Mouse (Mus musculus) neural tube, embryonic 12.5 days (tissue): Measurements from ENCODE around the gene Cpt1a. TPM values are rescaled to one million over a fixed set of nuclear protein-coding genes. Genes with fewer than 3 reads are reported as not detected.

ENCODE experiments used
- ATAC-seq: fragments of 200-750 bp; cut with Nextera tagmentation; 2 replicates; pipeline ENCODE4 v1.8.0; 2017; ENCODE audit warnings: low read depth, mild to moderate bottlenecking, moderate TSS enrichment, moderate library complexity; ENCODE audit not compliant: low FRiP score
- H3K27ac ChIP-seq: fragments of 300-500 bp; sonication (generic); 2 replicates; pipeline ENCODE4 v1.5.1; 2016
- H3K27me3 ChIP-seq: fragments of 300-500 bp; sonication (generic); replicated peaks from 2 replicates; pipeline ENCODE4 v1.6.1; 2016; ENCODE audit warnings: mild to moderate bottlenecking
- H3K36me3 ChIP-seq: fragments of 300-500 bp; sonication (generic); 2 replicates; pipeline ENCODE4 v1.6.1; 2016; ENCODE audit warnings: mild to moderate bottlenecking
- H3K4me1 ChIP-seq: fragments of 300-500 bp; sonication (generic); 2 replicates; pipeline ENCODE4 v1.6.1; 2016
- H3K4me2 ChIP-seq: fragments of 300-500 bp; sonication (generic); replicated peaks from 2 replicates; pipeline ENCODE4 v1.6.1; 2016; ENCODE audit warnings: mild to moderate bottlenecking
- H3K4me3 ChIP-seq: fragments of 300-500 bp; sonication (generic); 2 replicates; pipeline ENCODE4 v1.5.1; 2016
- H3K9ac ChIP-seq: fragments of 300-500 bp; sonication (generic); 2 replicates; pipeline ENCODE4 v1.6.1; 2016; ENCODE audit warnings: mild to moderate bottlenecking
- H3K9me3 ChIP-seq: fragments of 300-500 bp; sonication (generic); 2 replicates; pipeline ENCODE4 v1.6.1; 2016; ENCODE audit warnings: mild to moderate bottlenecking
- WGBS: fragments of 180-500 bp; shearing (Covaris S2); methylation state at CpG from one replicate; pipeline ENCODE4 v1.1.7; 2016; 5-methylcytosine and 5-hydroxymethylcytosine counted together
- polyA plus RNA-seq: library from polyadenylated mRNA; unstranded; fragments of >200 nt; fragmentation: Nextera tagmentation; extraction: Ambion mirVana; gene quantifications from 2 replicates; pipeline ENCODE4 v1.2.1, GENCODE M21; 2016

The Cpt1a gene
- polyA plus RNA-seq, 1 experiment from 2014 or later, result 10.6 TPM

DNA sequence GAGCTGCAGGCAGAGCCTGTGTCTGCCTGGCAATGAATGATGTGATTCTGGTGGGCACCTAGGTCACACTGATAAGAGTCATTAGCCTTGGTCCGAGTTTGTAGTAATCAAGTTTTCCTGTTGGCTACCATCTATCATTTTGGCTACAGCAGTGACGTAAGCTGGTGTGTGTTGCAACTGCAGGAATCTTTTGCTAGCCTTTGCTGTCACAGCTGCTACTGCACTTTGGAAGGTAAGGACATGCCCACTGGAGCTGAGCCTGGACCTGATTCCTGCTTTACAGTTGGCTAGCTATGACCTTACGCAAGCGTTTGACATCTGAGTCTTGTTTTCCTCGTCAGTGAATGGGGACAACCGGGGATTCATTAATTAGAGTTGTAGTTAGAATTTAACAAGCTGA, 11.1 kb downstream of the Cpt1a start:
- no peaks in the 10 kb centered on the region for H3K36me3 ChIP-seq
- ATAC-seq, result no peak
- no peaks in the 10 kb centered on the region for H3K9me3 ChIP-seq
- no peak overlapping the region for H3K27ac ChIP-seq
- WGBS, result 78% methylated on average over 6 of the region's 6 CpGs
- H3K9ac ChIP-seq, result no peak overlapping the region
- H3K27me3 ChIP-seq, result no peaks in the 10 kb centered on the region
- peaks cover 5% of the 10 kb centered on the region; the same call in 1 of the 2 replicates for H3K4me1 ChIP-seq
- H3K4me2 ChIP-seq, result no peak overlapping the region
- no peak overlapping the region for H3K4me3 ChIP-seq

GRCm38 (mm10) chr19:3333694-3334515, 11.8 kb downstream of the Cpt1a start:
- 69% methylated on average over 17 of the region's 17 CpGs for WGBS
- no peak overlapping the region for H3K27ac ChIP-seq

GRCm38 (mm10) chr19:3334550-3334949, 12.4 kb downstream of the Cpt1a start:
- H3K9ac ChIP-seq, result no peak overlapping the region
- H3K27ac ChIP-seq, result no peak overlapping the region
- no peaks in the 10 kb centered on the region for H3K9me3 ChIP-seq
- no peaks in the 10 kb centered on the region for H3K27me3 ChIP-seq
- no peak overlapping the region for H3K4me2 ChIP-seq
- ATAC-seq, result no peak
- peaks cover 5% of the 10 kb centered on the region; the same call in 1 of the 2 replicates for H3K4me1 ChIP-seq
- 89% methylated on average over 4 of the region's 4 CpGs for WGBS
- H3K4me3 ChIP-seq, result no peak overlapping the region
- no peaks in the 10 kb centered on the region for H3K36me3 ChIP-seq

More at GRCm38 (mm10) chr19:3333694-3334515, 11.8 kb downstream of the Cpt1a start:
- Histone ChIP-seq H3K4me3 (no peak overlapping the region), H3K9ac (no peak overlapping the region), H3K4me1 (peaks cover 5% of the 10 kb centered on the region; the same call in 1 of the 2 replicates), H3K27me3 (no peaks in the 10 kb centered on the region), H3K9me3 (no peaks in the 10 kb centered on the region), H3K4me2 (no peak overlapping the region), H3K36me3 (no peaks in the 10 kb centered on the region)
- no peak for ATAC-seq

DNA sequence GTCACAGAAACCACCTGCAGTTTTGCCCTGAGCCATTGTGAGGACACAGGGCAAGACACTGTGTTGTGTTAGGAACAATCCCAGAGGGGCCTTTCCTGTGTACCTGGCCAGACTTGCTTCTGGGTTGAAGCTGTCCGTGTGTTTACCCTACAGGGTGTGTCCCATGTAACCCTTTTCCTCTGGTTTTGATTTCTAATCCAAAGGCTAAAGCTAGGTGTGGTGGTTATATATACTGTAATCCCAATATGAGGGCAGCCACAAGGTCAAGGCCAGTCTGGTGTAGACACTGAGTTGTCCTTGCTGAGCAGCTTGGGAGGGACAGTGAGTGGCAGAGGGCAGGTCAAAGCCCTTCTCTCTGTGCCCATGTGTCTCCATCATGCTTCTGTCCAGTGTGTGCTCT, 13.8 kb downstream of the Cpt1a start:
- Histone ChIP-seq H3K9me3 (no peaks in the 10 kb centered on the region), H3K36me3 (no peaks in the 10 kb centered on the region), H3K4me3 (no peak overlapping the region), H3K4me2 (no peak overlapping the region), H3K9ac (no peak overlapping the region), H3K27ac (no peak overlapping the region), H3K27me3 (0 out of 2 replicates have a peak, but pooled peaks cover 2% of the 10 kb centered on the region), H3K4me1 (peaks cover 5% of the 10 kb centered on the region; the same call in 1 of the 2 replicates)
- WGBS, result 75% methylated on average over 1 of the region's 1 CpGs
- no peak for ATAC-seq

DNA sequence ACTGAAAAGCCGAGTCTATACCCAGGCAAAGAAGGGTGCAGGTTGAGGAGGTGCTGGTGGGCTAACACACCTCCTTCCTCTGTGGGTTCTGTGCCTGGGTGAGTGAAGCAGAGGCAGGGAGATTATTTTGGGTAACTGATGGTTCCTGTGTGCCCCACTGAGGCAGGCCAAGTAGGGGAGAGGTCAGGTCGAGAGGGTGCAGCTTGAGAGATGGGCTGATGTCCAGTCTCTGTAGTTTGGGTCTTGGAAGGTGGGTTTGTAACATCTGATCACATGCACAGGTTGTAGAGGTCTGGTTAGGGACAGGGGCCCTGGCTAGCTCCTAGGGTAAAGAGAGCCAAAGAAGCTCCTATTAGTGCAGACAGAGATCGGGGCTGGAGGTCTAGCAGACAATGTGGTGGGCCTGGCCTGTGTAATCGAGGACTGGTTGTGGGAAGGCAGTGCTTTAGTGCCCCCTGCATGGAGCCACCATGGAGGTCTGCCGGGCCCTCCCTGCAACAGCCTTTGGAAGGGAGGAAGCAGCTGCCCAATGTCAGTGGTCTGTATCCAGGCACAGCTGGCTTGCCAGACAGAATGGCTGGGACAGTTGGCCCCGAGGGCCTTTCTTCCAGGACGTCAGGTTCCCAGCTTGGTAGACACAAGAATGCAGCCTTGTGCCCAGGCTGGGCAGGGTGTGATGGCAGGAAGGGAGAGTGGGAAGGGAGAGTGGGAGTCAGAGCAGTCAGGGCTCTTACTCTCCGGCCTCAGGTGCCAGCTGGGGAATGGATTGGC, 14.5 kb downstream of the Cpt1a start:
- Histone ChIP-seq H3K27ac (no peak overlapping the region), H3K36me3 (no peaks in the 10 kb centered on the region), H3K4me1 (peaks cover 5% of the 10 kb centered on the region; the same call in 1 of the 2 replicates), H3K9ac (no peak overlapping the region), H3K9me3 (no peaks in the 10 kb centered on the region), H3K4me2 (no peak overlapping the region), H3K4me3 (no peak overlapping the region), H3K27me3 (0 out of 2 replicates have a peak, but pooled peaks cover 2% of the 10 kb centered on the region)
- 66% methylated on average over 8 of the region's 8 CpGs for WGBS
- no peak for ATAC-seq

- H3K4me2 ChIP-seq, result no peak overlapping the region
- H3K36me3 ChIP-seq, result no peaks in the 10 kb centered on the region
- 84% methylated on average over 8 of the region's 8 CpGs for WGBS
- no peak overlapping the region for H3K27ac ChIP-seq
- ATAC-seq, result no peak
- H3K4me1 ChIP-seq, result peaks cover 2% of the 10 kb centered on the region; the same call in 1 of the 2 replicates
- H3K4me3 ChIP-seq, result no peak overlapping the region
- 0 out of 2 replicates have a peak, but pooled peaks cover 2% of the 10 kb centered on the region for H3K27me3 ChIP-seq
- H3K9ac ChIP-seq, result no peak overlapping the region
- no peaks in the 10 kb centered on the region for H3K9me3 ChIP-seq
Observed at GRCm38 (mm10) chr19:3339187-3339586, 17.1 kb downstream of the Cpt1a start.

- H3K4me2 ChIP-seq, result no peak overlapping the region
- 0 out of 2 replicates have a peak, but pooled peaks cover 2% of the 10 kb centered on the region for H3K27me3 ChIP-seq
- H3K4me3 ChIP-seq, result no peak overlapping the region
- WGBS, result 87% methylated on average over 3 of the region's 3 CpGs
- no peak for ATAC-seq
- no peaks in the 10 kb centered on the region for H3K4me1 ChIP-seq
- H3K27ac ChIP-seq, result no peak overlapping the region
- no peaks in the 10 kb centered on the region for H3K9me3 ChIP-seq
- H3K36me3 ChIP-seq, result no peaks in the 10 kb centered on the region
- no peak overlapping the region for H3K9ac ChIP-seq
Observed at GRCm38 (mm10) chr19:3341021-3341420, 18.9 kb downstream of the Cpt1a start.

DNA sequence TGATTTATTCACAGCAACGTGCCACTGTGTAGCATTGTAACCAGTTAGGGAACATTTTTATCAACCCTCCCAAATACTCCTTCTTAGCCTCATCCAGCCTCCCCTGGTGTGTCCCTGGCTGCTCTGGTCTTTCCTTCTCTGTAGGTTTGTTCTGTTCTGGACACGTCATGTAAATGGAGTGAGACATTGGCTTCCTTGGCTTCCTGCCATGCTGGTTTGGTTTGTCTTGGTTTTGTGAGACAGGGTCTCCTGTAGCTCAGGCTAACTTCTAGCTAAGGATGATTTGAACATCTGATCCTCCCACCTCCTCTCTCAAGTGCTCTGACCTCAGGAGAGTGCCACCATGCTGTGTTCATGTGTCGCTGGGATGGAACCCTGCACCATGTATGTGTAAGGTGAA, 21.8 kb downstream of the Cpt1a start:
- WGBS, result 75% methylated on average over 3 of the region's 3 CpGs
- H3K27me3 ChIP-seq, result 0 out of 2 replicates have a peak, but pooled peaks cover 2% of the 10 kb centered on the region
- H3K9ac ChIP-seq, result no peak overlapping the region
- H3K4me3 ChIP-seq, result no peak overlapping the region
- no peak overlapping the region for H3K27ac ChIP-seq
- no peak for ATAC-seq
- H3K36me3 ChIP-seq, result no peaks in the 10 kb centered on the region
- H3K4me1 ChIP-seq, result no peaks in the 10 kb centered on the region
- H3K4me2 ChIP-seq, result no peak overlapping the region
- peaks cover 6% of the 10 kb centered on the region; the same call in 1 of the 2 replicates for H3K9me3 ChIP-seq

DNA sequence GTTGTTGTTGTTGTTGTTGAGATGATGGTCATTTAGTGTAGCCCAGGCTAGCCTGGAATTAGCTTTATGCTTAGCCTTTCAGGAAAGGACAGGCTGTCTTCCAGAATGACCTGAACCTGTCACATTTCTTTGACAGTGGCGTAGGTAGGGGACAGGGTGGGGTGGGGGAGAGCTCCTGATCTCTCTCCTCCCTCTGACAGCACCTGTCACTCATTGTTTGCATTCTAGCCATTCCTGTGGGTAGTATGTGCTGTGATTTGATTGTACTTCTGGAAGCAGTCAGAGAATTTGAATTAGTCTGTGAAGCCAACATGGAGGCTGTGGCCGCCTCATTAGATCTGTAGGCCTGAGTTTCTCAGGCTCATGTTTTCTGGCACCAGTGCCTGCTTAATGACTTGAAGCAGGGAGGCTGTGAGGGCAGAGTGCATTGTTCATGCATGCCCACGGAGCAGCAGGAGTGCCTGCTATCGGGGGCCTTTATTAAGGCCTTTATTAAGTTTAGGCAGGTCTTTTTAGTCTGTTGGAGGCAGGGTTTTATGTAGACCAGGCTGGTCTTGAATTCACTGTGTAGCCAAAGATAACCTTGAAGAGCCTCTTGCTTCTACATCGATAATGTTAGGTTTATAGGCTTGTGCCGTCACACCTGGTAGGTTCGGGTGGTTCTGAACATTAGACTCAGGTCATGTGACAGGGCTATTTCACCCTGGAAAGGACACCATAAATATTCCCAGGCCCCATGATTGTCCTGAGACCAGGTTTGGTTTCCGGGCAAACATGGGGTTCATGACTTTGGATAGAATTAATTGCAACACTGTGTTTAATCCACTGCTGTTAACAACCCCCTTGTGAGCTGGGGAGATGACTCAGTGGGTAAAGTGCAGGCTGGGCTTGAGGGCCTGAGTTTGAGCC, 22.8 kb downstream of the Cpt1a start:
- ATAC-seq, result no peak
- 0 out of 2 replicates have a peak, but pooled peaks cover 2% of the 10 kb centered on the region for H3K27me3 ChIP-seq
- no peak overlapping the region for H3K4me3 ChIP-seq
- no peak overlapping the region for H3K9ac ChIP-seq
- 82% methylated on average over 8 of the region's 8 CpGs for WGBS
- H3K9me3 ChIP-seq, result peaks cover 6% of the 10 kb centered on the region; the same call in 1 of the 2 replicates
- no peaks in the 10 kb centered on the region for H3K36me3 ChIP-seq
- no peaks in the 10 kb centered on the region for H3K4me1 ChIP-seq
- no peak overlapping the region for H3K4me2 ChIP-seq
- no peak overlapping the region for H3K27ac ChIP-seq

DNA sequence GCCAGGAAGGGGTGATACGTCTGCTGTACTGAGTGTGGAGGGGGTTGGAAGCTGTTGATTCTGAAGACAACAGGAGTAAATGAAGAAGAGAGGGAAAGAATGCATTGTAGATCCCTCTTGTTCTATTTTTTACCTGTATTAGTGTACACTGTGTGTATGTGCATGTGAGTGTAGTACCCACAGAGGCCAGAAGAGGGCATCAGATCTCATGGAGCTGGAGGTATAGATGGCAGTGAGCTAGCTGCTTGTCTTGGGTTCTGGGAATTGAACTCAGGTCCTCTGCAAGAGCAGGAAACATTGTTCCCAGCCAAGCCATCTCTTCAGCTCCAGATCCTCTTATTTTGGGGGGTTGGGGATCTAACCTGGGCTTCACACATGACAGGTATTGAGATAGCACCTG, 25.6 kb downstream of the Cpt1a start:
- WGBS, result 94% methylated on average over 1 of the region's 1 CpGs
- Histone ChIP-seq H3K4me1 (no peaks in the 10 kb centered on the region), H3K4me2 (no peak overlapping the region), H3K27ac (no peak overlapping the region), H3K36me3 (no peaks in the 10 kb centered on the region), H3K9ac (no peak overlapping the region), H3K9me3 (peaks cover 6% of the 10 kb centered on the region; the same call in 1 of the 2 replicates), H3K27me3 (no peaks in the 10 kb centered on the region), H3K4me3 (no peak overlapping the region)
- ATAC-seq, result no peak

- WGBS, result 76% methylated on average over 7 of the region's 7 CpGs
- H3K36me3 ChIP-seq, result no peaks in the 10 kb centered on the region
- no peak overlapping the region for H3K4me2 ChIP-seq
- no peak overlapping the region for H3K4me3 ChIP-seq
- H3K9me3 ChIP-seq, result 0 out of 2 replicates have a peak, but pooled peaks cover 2% of the 10 kb centered on the region
- H3K9ac ChIP-seq, result no peak overlapping the region
- no peaks in the 10 kb centered on the region for H3K27me3 ChIP-seq
- no peak for ATAC-seq
- H3K4me1 ChIP-seq, result no peaks in the 10 kb centered on the region
- no peak overlapping the region for H3K27ac ChIP-seq
Observed at GRCm38 (mm10) chr19:3353415-3354111, 31.4 kb downstream of the Cpt1a start.
